Mouse (Mus musculus): Measurements from ENCODE around the gene Trim30c. TPM values are rescaled to one million over a fixed set of nuclear protein-coding genes. Genes with fewer than 3 reads are reported as not detected.
"Not testable (repeated sequence)": the region's sequence is repeated elsewhere in the genome, so short reads cannot be mapped to it uniquely, and the experiment has no call there.

Gene Trim30c
- polyA plus RNA-seq, 1 experiment from 2014 or later: not detected

GRCm38 (mm10) chr7:104352717-104353599, 47.7 kb downstream of the Trim30c start, which contains the start of gene Trim12c:
Gene Trim12c, minus strand, starts transcription at chr7:104353362.
- Histone ChIP-seq H3K9ac (ENCODE audit: low read depth, low read length) (peak within 1 kb of the TSS; percentile 54; the same call in 1 of the 2 replicates), H3K27me3 (ENCODE audit: control insufficient read depth, insufficient read depth, low read length) (no peaks in the 10 kb centered on the region), H3K4me3 (ENCODE audit: low read depth, low read length) (peak within 1 kb of the TSS; percentile 54), H3K9me3 (replicated peaks; ENCODE audit: control insufficient read depth, low read length) (no peaks in the 10 kb centered on the region), H3K27ac (ENCODE audit: low read depth, low read length) (peak within 1 kb of the TSS; percentile 71), H3K36me3 (ENCODE audit: control insufficient read depth, insufficient read depth, low read length) (no peaks in the 10 kb centered on the region), H3K4me1 (ENCODE audit: control insufficient read depth, insufficient read depth, low read length) (no peaks in the 10 kb centered on the region; the same call in 1 of the 2 replicates), H3K4me2 (peak within 1 kb of the TSS; percentile 70)
- peak; percentile 99 for ATAC-seq (replicated peaks; ENCODE audit: insufficient number of reproducible peaks, low FRiP score, low TSS enrichment)
- WGBS (ENCODE audit: insufficient replicate concordance): 3% methylated on average over 14 of the region's 14 CpGs

GRCm38 (mm10) chr7:104348043-104348442, 52.6 kb downstream of the Trim30c start:
- not testable (repeated sequence) for H3K27ac ChIP-seq (ENCODE audit: low read depth, low read length); H3K4me1 ChIP-seq (ENCODE audit: control insufficient read depth, insufficient read depth, low read length); H3K4me2 ChIP-seq; H3K9me3 ChIP-seq (replicated peaks; ENCODE audit: control insufficient read depth, low read length); H3K27me3 ChIP-seq (ENCODE audit: control insufficient read depth, insufficient read depth, low read length); H3K4me3 ChIP-seq (ENCODE audit: low read depth, low read length); H3K9ac ChIP-seq (ENCODE audit: low read depth, low read length); H3K36me3 ChIP-seq (ENCODE audit: control insufficient read depth, insufficient read depth, low read length); ATAC-seq (replicated peaks; ENCODE audit: insufficient number of reproducible peaks, low FRiP score, low TSS enrichment)
- WGBS (ENCODE audit: insufficient replicate concordance): 79% methylated on average over 4 of the region's 4 CpGs

GRCm38 (mm10) chr7:104340744-104341143, 59.9 kb downstream of the Trim30c start:
- H3K9me3 ChIP-seq (replicated peaks; ENCODE audit: control insufficient read depth, low read length); H3K4me2 ChIP-seq; H3K4me1 ChIP-seq (ENCODE audit: control insufficient read depth, insufficient read depth, low read length); ATAC-seq (replicated peaks; ENCODE audit: insufficient number of reproducible peaks, low FRiP score, low TSS enrichment); H3K36me3 ChIP-seq (ENCODE audit: control insufficient read depth, insufficient read depth, low read length); H3K27ac ChIP-seq (ENCODE audit: low read depth, low read length); H3K27me3 ChIP-seq (ENCODE audit: control insufficient read depth, insufficient read depth, low read length); H3K9ac ChIP-seq (ENCODE audit: low read depth, low read length); H3K4me3 ChIP-seq (ENCODE audit: low read depth, low read length): not testable (repeated sequence)
- 87% methylated on average over 2 of the region's 4 CpGs for WGBS (ENCODE audit: insufficient replicate concordance)

GRCm38 (mm10) chr7:104335547-104335946, 65.1 kb downstream of the Trim30c start:
- WGBS (ENCODE audit: insufficient replicate concordance): 61% methylated on average over 3 of the region's 3 CpGs
- H3K36me3 ChIP-seq (ENCODE audit: control insufficient read depth, insufficient read depth, low read length); H3K4me1 ChIP-seq (ENCODE audit: control insufficient read depth, insufficient read depth, low read length); H3K27ac ChIP-seq (ENCODE audit: low read depth, low read length); H3K27me3 ChIP-seq (ENCODE audit: control insufficient read depth, insufficient read depth, low read length); H3K9me3 ChIP-seq (replicated peaks; ENCODE audit: control insufficient read depth, low read length); H3K4me3 ChIP-seq (ENCODE audit: low read depth, low read length); ATAC-seq (replicated peaks; ENCODE audit: insufficient number of reproducible peaks, low FRiP score, low TSS enrichment); H3K9ac ChIP-seq (ENCODE audit: low read depth, low read length); H3K4me2 ChIP-seq: not testable (repeated sequence)

Other genes starting within 250 kb of the Trim30c start
- not detected in 2 replicates for gene Olfm5, start 236.0 kb downstream of the Trim30c start, polyA plus RNA-seq (2014; fragmentation: Nextera tagmentation; extraction: Ambion mirVana)
- gene Olfr648, start 217.4 kb downstream of the Trim30c start, polyA plus RNA-seq (2014; fragmentation: Nextera tagmentation; extraction: Ambion mirVana): 0.24 and 0.30 TPM in 2 replicates
- gene Olfr649, start 204.9 kb downstream of the Trim30c start, polyA plus RNA-seq (2014; fragmentation: Nextera tagmentation; extraction: Ambion mirVana): not detected in 2 replicates
- 9.8 and 9.9 TPM in 2 replicates for gene Trim6, start 182.0 kb downstream of the Trim30c start, polyA plus RNA-seq (2014; fragmentation: Nextera tagmentation; extraction: Ambion mirVana)
- 2.2 and 2.9 TPM in 2 replicates for gene Trim34a, start 156.4 kb downstream of the Trim30c start, polyA plus RNA-seq (2014; fragmentation: Nextera tagmentation; extraction: Ambion mirVana)
- 0.42 and 0.57 TPM in 2 replicates for gene Trim5, start 112.7 kb downstream of the Trim30c start, polyA plus RNA-seq (2014; fragmentation: Nextera tagmentation; extraction: Ambion mirVana)
- 9.3 and 10.6 TPM in 2 replicates for gene Trim12a, start 85.4 kb downstream of the Trim30c start, polyA plus RNA-seq (2014; fragmentation: Nextera tagmentation; extraction: Ambion mirVana)
- gene Trim34b, start 71.4 kb downstream of the Trim30c start, polyA plus RNA-seq (2014; fragmentation: Nextera tagmentation; extraction: Ambion mirVana): 0.20 TPM in 1 of 2 replicates, not detected in the other
- 1.6 and 2.8 TPM in 2 replicates for gene Trim12c, start 47.5 kb downstream of the Trim30c start, polyA plus RNA-seq (2014; fragmentation: Nextera tagmentation; extraction: Ambion mirVana)
- 0.16 TPM in 1 of 2 replicates, not detected in the other for gene Trim30b, start 31.0 kb downstream of the Trim30c start, polyA plus RNA-seq (2014; fragmentation: Nextera tagmentation; extraction: Ambion mirVana)
- 0.45 and 0.80 TPM in 2 replicates for gene Trim30a, start 64.4 kb upstream of the Trim30c start, polyA plus RNA-seq (2014; fragmentation: Nextera tagmentation; extraction: Ambion mirVana)
- gene Trim30d, start 107.0 kb upstream of the Trim30c start, polyA plus RNA-seq (2014; fragmentation: Nextera tagmentation; extraction: Ambion mirVana): 0.07 TPM in 1 of 2 replicates, not detected in the other
- gene Olfr651, start 149.3 kb upstream of the Trim30c start, polyA plus RNA-seq (2014; fragmentation: Nextera tagmentation; extraction: Ambion mirVana): not detected in 2 replicates
- not detected in 2 replicates for gene Olfr652, start 160.1 kb upstream of the Trim30c start, polyA plus RNA-seq (2014; fragmentation: Nextera tagmentation; extraction: Ambion mirVana)
- not detected in 2 replicates for gene Olfr653, start 176.5 kb upstream of the Trim30c start, polyA plus RNA-seq (2014; fragmentation: Nextera tagmentation; extraction: Ambion mirVana)
- not detected in 2 replicates for gene Olfr654, start 186.2 kb upstream of the Trim30c start, polyA plus RNA-seq (2014; fragmentation: Nextera tagmentation; extraction: Ambion mirVana)
- gene Olfr655, start 200.9 kb upstream of the Trim30c start, polyA plus RNA-seq (2014; fragmentation: Nextera tagmentation; extraction: Ambion mirVana): not detected in 2 replicates
- not detected in 2 replicates for gene Olfr656, start 213.1 kb upstream of the Trim30c start, polyA plus RNA-seq (2014; fragmentation: Nextera tagmentation; extraction: Ambion mirVana)
- gene Olfr657, start 224.0 kb upstream of the Trim30c start, polyA plus RNA-seq (2014; fragmentation: Nextera tagmentation; extraction: Ambion mirVana): not detected in 2 replicates
- 0.09 TPM in 1 of 2 replicates, not detected in the other for gene Olfr658, start 246.5 kb upstream of the Trim30c start, polyA plus RNA-seq (2014; fragmentation: Nextera tagmentation; extraction: Ambion mirVana)